Mouse (Mus musculus) gastrocnemius, postnatal 25 days (tissue): ENCODE data around the gene Rbfox1. TPM values are rescaled to one million over a fixed set of nuclear protein-coding genes. Genes with fewer than 3 reads are reported as not detected.
A peak's percentile ranks its signal among the peaks of the same experiment; 100 is the strongest.

Source experiments
- DNase-seq: peaks from one replicate; pipeline ENCODE4 v3.0.0; 2022
- total RNA-seq, 2 experiments: library from RNA; stranded (reverse); gene quantifications; 1 replicate in 1 of 2; 2 replicates in 1 of 2; pipeline ENCODE4 v1.2.3; 2021

Rbfox1 gene
- total RNA-seq, 2 experiments from 2014 or later, result 146 to 174 TPM

GRCm38 (mm10) chr16:7039404-7040367 is 1154.5 kb downstream of the Rbfox1 start:
- no peak for DNase-seq

- no peak for DNase-seq
Measured at GRCm38 (mm10) chr16:7040691-7041090, 1155.5 kb downstream of the Rbfox1 start.

GRCm38 (mm10) chr16:7047421-7047820 is 1162.3 kb downstream of the Rbfox1 start:
- DNase-seq, result no peak

- DNase-seq, result no peak
Measured at GRCm38 (mm10) chr16:7049162-7049971, 1164.2 kb downstream of the Rbfox1 start.

GRCm38 (mm10) chr16:7050945-7051344 is 1165.8 kb downstream of the Rbfox1 start:
- no peak for DNase-seq

- no peak for DNase-seq
Measured at GRCm38 (mm10) chr16:7051991-7052390, 1166.8 kb downstream of the Rbfox1 start.

GRCm38 (mm10) chr16:7052408-7052807 is 1167.3 kb downstream of the Rbfox1 start:
- no peak for DNase-seq

GRCm38 (mm10) chr16:7057789-7058188 is 1172.6 kb downstream of the Rbfox1 start:
- DNase-seq, result peak; percentile 76

- DNase-seq, result no peak
Measured at GRCm38 (mm10) chr16:7058556-7058955, 1173.4 kb downstream of the Rbfox1 start.

- DNase-seq, result no peak
Measured at GRCm38 (mm10) chr16:7059596-7059995, 1174.4 kb downstream of the Rbfox1 start.

GRCm38 (mm10) chr16:7060864-7061263 is 1175.7 kb downstream of the Rbfox1 start:
- no peak for DNase-seq

- DNase-seq, result no peak
Measured at GRCm38 (mm10) chr16:7062512-7062911, 1177.4 kb downstream of the Rbfox1 start.

- DNase-seq, result no peak
Measured at GRCm38 (mm10) chr16:7067109-7067508, 1182.0 kb downstream of the Rbfox1 start.

- DNase-seq, result peak; percentile 51
Measured at GRCm38 (mm10) chr16:7069599-7069998, 1184.4 kb downstream of the Rbfox1 start.

GRCm38 (mm10) chr16:7074786-7075185 is 1189.6 kb downstream of the Rbfox1 start:
- no peak for DNase-seq

GRCm38 (mm10) chr16:7075749-7076148 is 1190.6 kb downstream of the Rbfox1 start:
- DNase-seq, result peak; percentile 44

GRCm38 (mm10) chr16:7076305-7076704 is 1191.2 kb downstream of the Rbfox1 start:
- no peak for DNase-seq

GRCm38 (mm10) chr16:7076707-7077106 is 1191.6 kb downstream of the Rbfox1 start:
- DNase-seq, result no peak

- DNase-seq, result no peak
Measured at GRCm38 (mm10) chr16:7081074-7081568, 1196.0 kb downstream of the Rbfox1 start.

- no peak for DNase-seq
Measured at GRCm38 (mm10) chr16:7081684-7082255, 1196.6 kb downstream of the Rbfox1 start.

- DNase-seq, result no peak
Measured at GRCm38 (mm10) chr16:7083937-7084336, 1198.8 kb downstream of the Rbfox1 start.
